Mouse (Mus musculus) heart, embryonic 11.5 days (tissue): ENCODE measurements at regions not wholly inside any gene's neighbourhood (a gene's known extent, or its start where the extent isn't known, plus 50 kb on each side); places are given as distances from the start of the nearest gene placed in this dataset.

Source experiments
- ATAC-seq: fragments of 200-750 bp; cut with Nextera tagmentation; replicated peaks from 2 replicates; pipeline ENCODE4 v1.8.0; 2017; ENCODE audit warnings: moderate library complexity; ENCODE audit not compliant: insufficient number of reproducible peaks, low FRiP score, low TSS enrichment
- H3K27ac ChIP-seq: fragments of 300-500 bp; sonication (generic); 2 replicates; pipeline ENCODE4 v1.5.1; 2014; ENCODE audit warnings: mild to moderate bottlenecking, low read depth, low read length
- H3K27me3 ChIP-seq: fragments of 300-500 bp; sonication (generic); 2 replicates; pipeline ENCODE4 v1.6.1; 2014; ENCODE audit warnings: mild to moderate bottlenecking, low read length, mixed read lengths; ENCODE audit not compliant: control insufficient read depth, insufficient read depth
- H3K36me3 ChIP-seq: fragments of 300-500 bp; sonication (generic); 2 replicates; pipeline ENCODE4 v1.6.1; 2014; ENCODE audit warnings: mild to moderate bottlenecking, low read length, moderate library complexity, mixed read lengths; ENCODE audit not compliant: control insufficient read depth, insufficient read depth
- H3K4me1 ChIP-seq: fragments of 300-500 bp; sonication (generic); 2 replicates; pipeline ENCODE4 v1.6.1; 2014; ENCODE audit warnings: low read length; ENCODE audit not compliant: control insufficient read depth, insufficient read depth
- H3K4me2 ChIP-seq: fragments of 300-500 bp; sonication (generic); 2 replicates; pipeline ENCODE4 v1.6.1; 2014; ENCODE audit warnings: mild to moderate bottlenecking, moderate library complexity
- H3K4me3 ChIP-seq: fragments of 300-500 bp; sonication (generic); 2 replicates; pipeline ENCODE4 v1.5.1; 2014; ENCODE audit warnings: low read depth, low read length
- H3K9ac ChIP-seq: fragments of 300-500 bp; sonication (generic); 2 replicates; pipeline ENCODE4 v1.6.1; 2014; ENCODE audit warnings: mild to moderate bottlenecking, low read depth, low read length, moderate library complexity
- H3K9me3 ChIP-seq: fragments of 300-500 bp; sonication (generic); replicated peaks from 2 replicates; pipeline ENCODE4 v1.6.1; 2016; ENCODE audit warnings: low read length; ENCODE audit not compliant: control insufficient read depth
- WGBS: fragments of 180-500 bp; shearing (Covaris S2); extraction: QIAGEN DNeasy Blood & Tissue Kit; methylation state at CpG from one replicate; pipeline ENCODE4 v1.1.7; 2014; ENCODE audit not compliant: insufficient replicate concordance; 5-methylcytosine and 5-hydroxymethylcytosine counted together

DNA sequence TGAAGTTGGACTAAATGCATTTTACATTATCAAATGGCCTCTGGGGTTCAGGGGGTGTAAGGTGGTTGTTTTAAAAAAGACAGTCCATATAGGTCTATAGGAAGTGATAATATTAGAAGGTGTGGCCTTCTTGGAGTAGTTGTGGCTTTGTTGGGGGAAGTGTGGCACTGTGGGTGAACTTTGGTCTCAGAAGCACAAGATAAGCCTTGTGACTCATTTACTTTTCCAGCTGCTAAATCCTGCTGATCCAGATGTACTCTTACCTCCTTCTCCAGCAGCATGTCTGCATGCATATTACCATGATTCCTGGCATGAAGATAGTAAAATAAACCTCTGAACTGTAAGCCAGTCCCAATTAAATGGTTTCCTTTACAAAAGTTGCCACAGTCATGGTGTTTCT is 865.8 kb downstream of the Kcna4 start:
- H3K4me2 ChIP-seq, result no peak overlapping the region
- ATAC-seq, result no peak
- H3K27ac ChIP-seq, result no peak overlapping the region
- no peaks in the 10 kb centered on the region for H3K36me3 ChIP-seq
- H3K9me3 ChIP-seq, result no peaks in the 10 kb centered on the region
- H3K4me1 ChIP-seq, result no peaks in the 10 kb centered on the region
- no peak overlapping the region for H3K9ac ChIP-seq
- no peaks in the 10 kb centered on the region for H3K27me3 ChIP-seq
- H3K4me3 ChIP-seq, result no peak overlapping the region

DNA sequence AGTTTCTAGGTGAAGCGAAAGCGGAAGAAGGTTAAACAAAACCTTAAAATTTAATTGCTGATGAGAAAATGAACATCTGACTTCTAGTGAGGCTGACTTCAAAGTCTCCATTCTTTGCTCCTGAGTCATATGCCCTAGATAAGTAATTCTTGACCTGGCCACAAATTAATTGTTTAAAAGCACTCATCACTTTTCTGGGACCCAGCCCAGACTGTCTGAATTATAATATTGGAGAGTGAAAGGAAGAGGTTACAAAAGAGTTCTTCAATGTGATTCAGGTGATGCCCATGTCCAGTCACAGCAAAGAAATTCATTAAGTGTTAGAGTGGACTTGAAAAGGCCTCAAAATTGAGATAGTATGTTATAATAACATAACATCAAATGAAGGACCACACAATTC is 867.3 kb downstream of the Kcna4 start:
- ATAC-seq, result no peak
- WGBS, result 93% methylated on average over 2 of the region's 2 CpGs
- H3K27ac ChIP-seq, result no peak overlapping the region
- H3K9ac ChIP-seq, result no peak overlapping the region
- no peak overlapping the region for H3K4me2 ChIP-seq
- no peaks in the 10 kb centered on the region for H3K4me1 ChIP-seq
- no peaks in the 10 kb centered on the region for H3K36me3 ChIP-seq
- H3K4me3 ChIP-seq, result no peak overlapping the region
- no peaks in the 10 kb centered on the region for H3K9me3 ChIP-seq
- H3K27me3 ChIP-seq, result no peaks in the 10 kb centered on the region

DNA sequence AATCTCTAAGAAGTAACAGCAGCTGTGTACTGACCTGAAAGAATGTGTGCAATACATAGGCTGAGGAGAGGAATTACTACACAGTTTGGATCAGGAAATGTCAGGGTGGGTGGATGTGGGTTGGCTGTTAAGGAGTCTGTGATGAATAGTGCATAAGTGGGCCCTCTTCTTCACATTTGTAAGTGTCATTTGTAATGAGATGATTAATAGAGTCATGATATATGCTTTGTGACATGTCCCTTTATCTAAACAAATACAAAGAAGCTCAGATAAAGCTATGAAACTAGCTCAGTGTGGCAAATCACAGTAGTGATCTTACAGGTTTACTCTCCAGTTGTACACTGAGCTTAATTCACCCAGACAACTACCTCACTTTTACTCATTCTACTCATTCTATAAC is 867.9 kb downstream of the Kcna4 start:
- Histone ChIP-seq H3K36me3 (no peaks in the 10 kb centered on the region), H3K9ac (no peak overlapping the region), H3K27me3 (no peaks in the 10 kb centered on the region), H3K27ac (no peak overlapping the region), H3K4me3 (no peak overlapping the region), H3K4me2 (no peak overlapping the region), H3K9me3 (no peaks in the 10 kb centered on the region), H3K4me1 (no peaks in the 10 kb centered on the region)
- ATAC-seq, result no peak

DNA sequence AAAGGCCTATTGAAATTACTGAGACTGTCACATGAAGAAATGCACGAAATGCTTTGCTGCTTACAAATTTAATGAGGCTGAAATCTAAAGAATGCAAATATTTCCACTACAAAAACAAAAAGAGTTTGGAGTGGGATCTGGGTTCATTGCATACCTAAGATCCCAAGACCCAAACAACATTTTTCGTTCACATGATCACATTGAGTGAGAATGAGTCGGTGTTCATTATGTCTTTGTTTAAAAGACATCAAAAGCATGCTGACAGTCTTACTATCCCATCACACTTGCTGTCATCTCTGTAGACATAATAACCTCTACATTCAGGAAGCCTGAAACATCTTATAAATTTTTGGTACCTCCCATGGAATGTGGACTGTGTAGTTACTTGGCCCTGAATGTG is 870.4 kb downstream of the Kcna4 start:
- no peak overlapping the region for H3K4me3 ChIP-seq
- no peaks in the 10 kb centered on the region for H3K4me1 ChIP-seq
- H3K36me3 ChIP-seq, result no peaks in the 10 kb centered on the region
- no peak for ATAC-seq
- no peaks in the 10 kb centered on the region for H3K9me3 ChIP-seq
- H3K27me3 ChIP-seq, result no peaks in the 10 kb centered on the region
- no peak overlapping the region for H3K4me2 ChIP-seq
- no peak overlapping the region for H3K27ac ChIP-seq
- H3K9ac ChIP-seq, result no peak overlapping the region
- 71% methylated on average over 3 of the region's 3 CpGs for WGBS

DNA sequence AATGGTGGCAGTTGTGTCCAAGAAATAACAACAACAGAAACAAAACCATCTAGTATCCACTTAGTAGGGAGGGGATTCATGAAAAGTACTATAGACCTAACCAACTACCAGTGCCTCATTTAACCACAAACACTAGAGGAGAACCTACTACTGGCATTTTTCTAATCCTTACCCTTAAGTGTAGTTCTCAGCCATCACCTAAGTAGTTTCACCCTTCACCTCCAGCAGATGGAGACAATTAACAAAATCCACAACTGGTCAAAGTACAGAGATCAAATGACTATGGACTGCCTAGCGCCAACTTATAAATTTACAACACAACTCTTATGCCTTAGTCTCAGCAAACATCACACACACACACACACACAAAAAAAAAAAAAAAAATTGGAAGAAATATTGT is 874.6 kb downstream of the Kcna4 start:
- H3K4me1 ChIP-seq, result no peaks in the 10 kb centered on the region
- WGBS, result 56% methylated on average over 1 of the region's 1 CpGs
- H3K27me3 ChIP-seq, result no peaks in the 10 kb centered on the region
- no peaks in the 10 kb centered on the region for H3K36me3 ChIP-seq
- no peak overlapping the region for H3K9ac ChIP-seq
- no peak overlapping the region for H3K4me2 ChIP-seq
- no peak overlapping the region for H3K27ac ChIP-seq
- H3K4me3 ChIP-seq, result no peak overlapping the region
- no peak for ATAC-seq
- H3K9me3 ChIP-seq, result no peaks in the 10 kb centered on the region
